Mouse (Mus musculus) stomach, postnatal 0 days (tissue): Measurements from ENCODE around the gene Bud23.

Source experiments
- CTCF ChIP-seq: IDR thresholded peaks from 2 replicates; pipeline ENCODE4 v1.5.1; 2016; ENCODE audit warnings: antibody characterized with exemption, low read depth, mild to moderate bottlenecking, moderate library complexity
- EP300 ChIP-seq: optimal IDR thresholded peaks from 2 replicates; pipeline ENCODE3; 2016; ENCODE audit warnings: antibody characterized with exemption

GRCm38 (mm10) chr5:135015497-135015896, 49.3 kb downstream of the Bud23 start:
- TF ChIP-seq CTCF = peak; percentile 99
- no peak for TF ChIP-seq EP300
